Mouse (Mus musculus) lung, adult 2 months (tissue): ENCODE data around the gene Lalba.

Source experiments
- CTCF ChIP-seq: fragments of 200-500 bp; IDR thresholded peaks from 2 replicates; pipeline ENCODE4 v1.5.1; 2011; ENCODE audit warnings: mild to moderate bottlenecking, low read length, control low read depth; ENCODE audit not compliant: insufficient read depth
- POLR2A ChIP-seq: fragments of 200-500 bp; IDR thresholded peaks from 2 replicates; pipeline ENCODE4 v1.6.1; 2011; ENCODE audit warnings: low read depth, mild to moderate bottlenecking, control low read depth, low read length, borderline replicate concordance; ENCODE audit errors: extremely low read depth

- TF ChIP-seq CTCF, result no peak
- no peak for TF ChIP-seq POLR2A
Measured at GRCm38 (mm10) chr15:98479568-98480102, 2.9 kb downstream of the Lalba start.
